Mouse (Mus musculus): ENCODE data around the gene Nav2.

GRCm38 (mm10) chr7:49436492-49436891 lies 528.0 kb downstream of the Nav2 start:
- TF ChIP-seq CTCF (IDR thresholded peaks at IDR 0.05) (no peak), EP300 (IDR thresholded peaks at IDR 0.05) (peak; percentile 29; the same call in 1 of the 2 replicates)

All from lung, postnatal 0 days (tissue).